Mouse (Mus musculus) fibroblast of lung, adult 2 months (primary cell): ENCODE data around the gene Xpnpep3.

Source experiments
- DNase-seq: peaks from one replicate; pipeline ENCODE4 v3.0.0-alpha.2; 2011; ENCODE audit warnings: low read depth

Gene Xpnpep3

GRCm38 (mm10) chr15:81399638-81400315, at the start of gene Xpnpep3, which contains the start of gene St13:
Gene Xpnpep3, plus strand, starts transcription at chr15:81400138.
Gene St13, minus strand, starts transcription at chr15:81400077.
- peak; percentile 95 for DNase-seq

DNA sequence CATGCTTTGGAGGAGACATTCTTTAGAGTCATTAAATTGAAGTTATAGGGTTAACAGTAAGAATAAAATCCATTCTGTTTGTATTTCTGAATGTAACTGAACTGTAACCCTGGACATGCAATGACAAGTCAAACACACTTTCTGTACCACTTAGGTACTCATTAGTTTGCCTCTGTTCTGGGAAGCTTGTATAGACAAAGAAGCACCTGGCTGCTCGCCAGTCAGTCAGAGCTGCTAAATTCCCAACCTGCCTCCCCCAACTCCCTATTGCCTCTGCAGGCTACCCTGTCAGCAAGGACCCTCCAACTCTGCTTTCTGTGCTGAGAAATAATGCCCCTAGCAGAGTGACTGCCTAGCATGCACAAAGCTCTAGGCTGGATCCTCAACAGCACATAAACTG, 49.5 kb upstream of the Xpnpep3 start:
- DNase-seq: no peak

GRCm38 (mm10) chr15:81352638-81353037, 47.3 kb upstream of the Xpnpep3 start:
- DNase-seq: no peak

GRCm38 (mm10) chr15:81355146-81355761, 44.7 kb upstream of the Xpnpep3 start:
- no peak for DNase-seq

- DNase-seq: no peak
These were observed 43.0 kb upstream of the Xpnpep3 start for GRCm38 (mm10) chr15:81356946-81357345.

- no peak for DNase-seq
These were observed 41.0 kb upstream of the Xpnpep3 start for GRCm38 (mm10) chr15:81358943-81359342.

GRCm38 (mm10) chr15:81359421-81359820, 40.5 kb upstream of the Xpnpep3 start:
- DNase-seq: no peak

- DNase-seq: peak; percentile 89
These were observed 39.5 kb upstream of the Xpnpep3 start, which contains the start of gene Slc25a17 for GRCm38 (mm10) chr15:81360345-81361021. Gene Slc25a17, minus strand, starts transcription at chr15:81360812.

DNA sequence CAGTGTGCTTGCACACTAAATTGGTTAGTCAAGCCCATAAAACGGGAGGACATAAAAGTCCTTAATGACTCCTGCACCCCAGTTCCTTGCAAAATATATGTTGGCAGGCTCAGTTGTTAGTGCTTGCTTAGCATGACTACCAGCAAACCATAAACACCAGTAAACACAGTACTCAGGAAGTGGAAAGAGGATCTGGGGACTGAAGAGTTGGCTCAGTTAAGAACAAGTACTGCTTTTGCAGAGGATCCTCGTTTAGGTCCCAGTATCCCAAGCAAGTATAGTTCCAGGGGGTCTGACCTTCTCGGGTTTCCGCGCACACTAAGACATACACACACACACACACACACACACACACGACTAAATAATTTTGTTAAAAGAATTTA, 38.9 kb upstream of the Xpnpep3 start:
- DNase-seq: no peak

DNA sequence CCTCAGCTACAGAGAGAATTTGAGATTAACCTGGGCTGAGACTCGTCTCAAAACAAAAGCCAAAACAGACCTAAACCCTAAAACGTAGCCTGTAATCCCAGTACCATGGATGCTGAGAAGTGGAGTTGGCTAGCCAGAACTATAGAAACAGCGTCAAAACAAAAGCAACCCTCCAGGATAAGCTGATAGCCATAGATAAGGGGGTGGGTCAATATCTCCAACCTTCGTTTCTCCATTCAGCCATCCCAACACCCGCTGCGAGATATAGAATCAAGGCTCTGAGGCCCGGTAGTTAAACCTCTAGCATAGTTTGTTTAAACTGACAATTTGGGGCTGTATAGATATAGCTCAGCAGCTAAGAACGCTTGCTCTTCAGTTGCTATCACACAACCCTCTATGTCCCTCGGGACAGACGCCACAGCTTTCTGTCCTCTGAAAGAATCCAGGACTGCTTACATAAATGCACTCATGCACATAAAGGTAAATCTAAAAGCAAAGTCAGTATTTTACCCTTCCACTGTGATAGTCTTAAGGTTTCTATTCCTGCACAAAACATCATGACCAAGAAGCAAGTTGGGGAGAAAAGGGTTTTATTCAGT, 38.4 kb upstream of the Xpnpep3 start:
- DNase-seq: no peak

- no peak for DNase-seq
These were observed 37.4 kb upstream of the Xpnpep3 start for GRCm38 (mm10) chr15:81362501-81362900.

GRCm38 (mm10) chr15:81364271-81364670, 35.7 kb upstream of the Xpnpep3 start:
- no peak for DNase-seq

- no peak for DNase-seq
These were observed 34.7 kb upstream of the Xpnpep3 start for GRCm38 (mm10) chr15:81365246-81365645.

DNA sequence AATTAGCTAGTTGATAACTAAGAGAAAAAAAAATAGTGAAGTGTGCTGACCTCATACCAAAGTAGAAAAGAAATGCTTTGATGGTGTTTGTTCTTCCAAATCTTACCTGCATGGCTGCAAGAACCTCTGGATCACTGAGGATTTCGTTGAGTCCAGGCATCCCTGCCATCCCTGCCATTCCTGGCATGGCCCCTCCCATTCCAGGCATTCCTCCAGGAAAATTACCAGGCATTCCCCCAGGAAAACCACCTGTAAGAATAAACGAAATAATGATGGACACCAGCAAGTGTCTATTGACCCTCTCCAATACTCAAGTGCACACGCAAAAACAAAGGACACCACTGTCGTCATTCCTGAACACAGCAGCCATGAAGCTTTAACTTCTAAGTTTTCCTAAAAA, 33.7 kb upstream of the Xpnpep3 start:
- DNase-seq: no peak

DNA sequence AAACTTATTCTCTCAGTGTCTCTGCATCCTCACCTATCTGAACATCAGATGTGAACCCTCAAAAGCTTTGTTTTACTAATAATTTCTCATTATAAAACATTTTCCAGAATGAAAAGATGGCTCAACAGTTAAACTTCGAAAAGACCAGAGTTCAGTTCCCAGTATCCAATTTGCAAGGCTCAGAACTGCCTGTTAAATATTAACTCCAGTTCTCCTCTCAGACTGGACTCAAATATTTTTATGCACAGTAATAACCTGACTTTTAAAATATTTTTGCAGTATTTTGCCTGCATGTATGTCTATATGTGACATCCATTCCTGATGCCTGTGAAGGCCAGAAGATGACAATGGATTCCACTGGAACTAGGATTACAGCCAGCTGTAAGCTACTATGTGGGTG, 31.3 kb upstream of the Xpnpep3 start:
- no peak for DNase-seq

GRCm38 (mm10) chr15:81370356-81370755, 29.6 kb upstream of the Xpnpep3 start:
- no peak for DNase-seq

GRCm38 (mm10) chr15:81374621-81375020, 25.3 kb upstream of the Xpnpep3 start:
- no peak for DNase-seq

DNA sequence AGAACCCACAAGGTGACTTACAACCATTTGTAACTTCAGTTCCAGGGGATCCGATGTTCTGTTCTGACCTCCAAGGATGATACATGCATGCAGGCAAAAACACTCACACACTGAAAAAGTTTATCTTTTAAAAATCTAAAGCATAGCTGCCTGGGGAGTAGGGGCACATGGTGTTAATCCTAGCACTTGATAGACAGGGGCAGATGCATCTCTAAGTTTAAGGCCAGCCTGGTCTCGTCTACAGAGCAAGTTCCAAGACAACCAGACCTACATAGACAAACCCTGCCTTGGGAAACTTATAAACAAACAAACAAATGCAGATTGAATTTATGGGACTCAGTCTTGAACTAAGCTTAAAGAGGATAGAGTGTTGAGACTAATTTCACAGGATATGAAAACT, 21.1 kb upstream of the Xpnpep3 start:
- DNase-seq: no peak

GRCm38 (mm10) chr15:81386327-81386726, 13.6 kb upstream of the Xpnpep3 start:
- DNase-seq: no peak

- no peak for DNase-seq
These were observed 6.9 kb upstream of the Xpnpep3 start for GRCm38 (mm10) chr15:81392997-81393396.

DNA sequence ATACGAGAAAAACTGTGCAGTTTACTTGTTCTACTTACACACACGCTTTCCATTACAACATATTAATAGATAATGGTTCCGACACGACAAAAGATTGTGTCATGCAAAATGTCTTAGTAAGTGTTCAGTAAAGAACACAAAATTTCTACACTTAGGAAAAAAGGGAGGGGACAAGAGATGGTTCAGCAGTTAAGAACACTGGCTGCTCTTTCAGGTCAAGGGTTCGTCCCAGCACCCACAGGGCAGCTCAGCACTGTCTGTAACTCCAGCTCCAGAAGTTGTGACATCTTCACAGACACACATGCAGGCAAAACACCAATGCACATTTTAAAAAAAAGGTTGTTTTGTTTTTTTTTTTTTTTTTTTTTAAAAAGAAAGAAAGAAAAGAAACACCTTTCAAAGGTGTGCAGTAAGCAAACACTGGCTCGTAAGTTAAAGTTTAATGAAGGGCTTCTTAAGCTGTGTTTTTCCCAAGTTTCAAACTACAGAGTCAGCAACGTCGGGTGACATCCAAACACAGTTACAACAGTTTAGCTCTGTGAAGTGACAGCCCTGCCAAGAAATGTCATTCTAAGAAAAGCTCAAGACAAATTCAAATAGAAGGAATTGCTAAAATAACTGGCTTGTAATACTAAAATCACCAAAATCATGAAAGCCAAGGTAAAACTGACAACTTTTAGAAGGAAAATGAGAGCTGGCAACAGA, 5.6 kb upstream of the Xpnpep3 start:
- DNase-seq: no peak

DNA sequence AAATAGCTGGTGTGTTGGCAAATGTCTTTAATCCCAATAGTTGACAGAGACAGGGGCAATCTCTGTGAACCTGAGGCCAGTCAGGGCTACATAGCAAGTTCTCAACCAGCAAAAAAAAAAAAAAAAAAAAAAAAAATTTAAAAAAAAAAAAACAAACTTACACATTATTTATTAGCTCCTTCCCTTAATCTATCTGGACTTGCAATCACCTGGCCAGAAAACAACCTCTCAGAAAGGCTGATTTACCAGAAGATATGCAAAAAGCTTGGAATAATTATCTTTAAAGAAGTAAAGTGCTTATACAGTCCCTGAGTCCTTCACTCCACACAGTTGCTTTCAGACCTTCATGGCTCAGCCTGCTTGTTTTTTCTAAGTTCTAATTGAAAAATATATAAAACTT, 1.7 kb upstream of the Xpnpep3 start:
- DNase-seq: no peak
